Mouse (Mus musculus): ENCODE measurements around the gene Rfx7. TPM values are rescaled to one million over a fixed set of nuclear protein-coding genes. Genes with fewer than 3 reads are reported as not detected.

Rfx7 gene
- total RNA-seq (2014; rRNA removed; ENCODE audit: low replicate concordance) (14.5 and 18.9 TPM in 2 replicates), polyA plus RNA-seq (2015; fragmentation: Nextera tagmentation; extraction: Ambion mirVana) (2.6 and 3.1 TPM in 2 replicates)

GRCm38 (mm10) chr9:72531996-72532380 is at the start of gene Rfx7:
TSS of gene Rfx7 (plus strand) at chr9:72532240.
- no peaks in the 10 kb centered on the region for H3K27me3 ChIP-seq (ENCODE audit: control insufficient read depth, insufficient read depth, low read length)
- peak; percentile 88 for ATAC-seq (ENCODE audit: insufficient read depth, low read depth)
- no peaks in the 10 kb centered on the region for H3K36me3 ChIP-seq (replicated peaks; ENCODE audit: control insufficient read depth, insufficient read depth, low read length)
- H3K9ac ChIP-seq (replicated peaks; ENCODE audit: low read depth, low read length), result peak within 1 kb of the TSS; percentile 95
- peak within 1 kb of the TSS; percentile 84 for H3K4me3 ChIP-seq (ENCODE audit: low read depth, low read length)
- under 1% methylated on average over 45 of the region's 63 CpGs for WGBS
- H3K9me3 ChIP-seq (replicated peaks; ENCODE audit: control insufficient read depth, low read length), result no peaks in the 10 kb centered on the region
- peak; percentile 77 for DNase-seq (ENCODE audit: low spot score)
- peak within 1 kb of the TSS; percentile 97 for H3K27ac ChIP-seq (ENCODE audit: low read depth)
- TF ChIP-seq EP300 (IDR thresholded peaks at IDR 0.05; ENCODE audit: low read depth) (no peak), CTCF (IDR thresholded peaks at IDR 0.05; ENCODE audit: low read depth) (no peak)
- peak within 1 kb of the TSS; percentile 88 for H3K4me2 ChIP-seq (ENCODE audit: low read depth, low read length)
- peaks cover 11% of the 10 kb centered on the region; the same call in 1 of the 2 replicates for H3K4me1 ChIP-seq (ENCODE audit: control insufficient read depth, insufficient read depth)

- H3K9me3 ChIP-seq (replicated peaks; ENCODE audit: control insufficient read depth, low read length), result no peaks in the 10 kb centered on the region
- peaks cover 6% of the 10 kb centered on the region; the same call in 1 of the 2 replicates for H3K4me1 ChIP-seq (ENCODE audit: control insufficient read depth, insufficient read depth)
- TF ChIP-seq CTCF (IDR thresholded peaks at IDR 0.05; ENCODE audit: low read depth) (no peak), EP300 (IDR thresholded peaks at IDR 0.05; ENCODE audit: low read depth) (no peak)
- ATAC-seq (ENCODE audit: insufficient read depth, low read depth), result no peak
- no peak overlapping the region for H3K4me2 ChIP-seq (ENCODE audit: low read depth, low read length)
- H3K27me3 ChIP-seq (ENCODE audit: control insufficient read depth, insufficient read depth, low read length), result no peaks in the 10 kb centered on the region
- no peak overlapping the region for H3K27ac ChIP-seq (ENCODE audit: low read depth)
- no peak overlapping the region for H3K4me3 ChIP-seq (ENCODE audit: low read depth, low read length)
- H3K9ac ChIP-seq (replicated peaks; ENCODE audit: low read depth, low read length), result no peak overlapping the region
- no peak for DNase-seq (ENCODE audit: low spot score)
- peaks cover 2% of the 10 kb centered on the region; the same call in 1 of the 2 replicates for H3K36me3 ChIP-seq (replicated peaks; ENCODE audit: control insufficient read depth, insufficient read depth, low read length)
Observed at GRCm38 (mm10) chr9:72488523-72488922, 43.5 kb upstream of the Rfx7 start.

GRCm38 (mm10) chr9:72489131-72489530 is 42.9 kb upstream of the Rfx7 start:
- 87% methylated on average over 5 of the region's 5 CpGs for whole genome bisulfite sequencing
- H3K36me3 ChIP-seq (replicated peaks; ENCODE audit: control insufficient read depth, insufficient read depth, low read length), result no peaks in the 10 kb centered on the region; the same call in 1 of the 2 replicates
- ATAC-seq (ENCODE audit: insufficient read depth, low read depth) (no peak), DNase-seq (ENCODE audit: low spot score) (no peak)
- H3K4me1 ChIP-seq (ENCODE audit: control insufficient read depth, insufficient read depth), result peaks cover 6% of the 10 kb centered on the region; the same call in 1 of the 2 replicates
- H3K9ac ChIP-seq (replicated peaks; ENCODE audit: low read depth, low read length), result no peak overlapping the region
- no peak overlapping the region for H3K4me2 ChIP-seq (ENCODE audit: low read depth, low read length)
- no peak for TF ChIP-seq EP300 (IDR thresholded peaks at IDR 0.05; ENCODE audit: low read depth)
- no peak for TF ChIP-seq CTCF (IDR thresholded peaks at IDR 0.05; ENCODE audit: low read depth)
- H3K27me3 ChIP-seq (ENCODE audit: control insufficient read depth, insufficient read depth, low read length), result no peaks in the 10 kb centered on the region
- H3K4me3 ChIP-seq (ENCODE audit: low read depth, low read length), result no peak overlapping the region
- H3K9me3 ChIP-seq (replicated peaks; ENCODE audit: control insufficient read depth, low read length), result no peaks in the 10 kb centered on the region
- no peak overlapping the region for H3K27ac ChIP-seq (ENCODE audit: low read depth)

- DNase-seq (ENCODE audit: low spot score) (peak; percentile 82), ATAC-seq (ENCODE audit: insufficient read depth, low read depth) (peak; percentile 98)
- Histone ChIP-seq H3K4me2 (ENCODE audit: low read depth, low read length) (peak overlapping the region; percentile 76), H3K4me1 (ENCODE audit: control insufficient read depth, insufficient read depth) (peaks cover 6% of the 10 kb centered on the region; the same call in 1 of the 2 replicates), H3K36me3 (replicated peaks; ENCODE audit: control insufficient read depth, insufficient read depth, low read length) (no peaks in the 10 kb centered on the region), H3K4me3 (ENCODE audit: low read depth, low read length) (peak overlapping the region; percentile 77), H3K9ac (replicated peaks; ENCODE audit: low read depth, low read length) (peak overlapping the region; percentile 61), H3K27me3 (ENCODE audit: control insufficient read depth, insufficient read depth, low read length) (no peaks in the 10 kb centered on the region), H3K27ac (ENCODE audit: low read depth) (peak overlapping the region; percentile 85), H3K9me3 (replicated peaks; ENCODE audit: control insufficient read depth, low read length) (no peaks in the 10 kb centered on the region)
- under 1% methylated on average over 32 of the region's 32 CpGs for WGBS
- TF ChIP-seq CTCF (IDR thresholded peaks at IDR 0.05; ENCODE audit: low read depth), result no peak
- TF ChIP-seq EP300 (IDR thresholded peaks at IDR 0.05; ENCODE audit: low read depth), result peak; percentile 47; the same call in 1 of the 2 replicates
Observed at GRCm38 (mm10) chr9:72491559-72492193, 40.4 kb upstream of the Rfx7 start.

- Histone ChIP-seq H3K4me2 (ENCODE audit: low read depth, low read length) (peak within 1 kb of the TSS; percentile 76), H3K27me3 (ENCODE audit: control insufficient read depth, insufficient read depth, low read length) (no peaks in the 10 kb centered on the region), H3K36me3 (replicated peaks; ENCODE audit: control insufficient read depth, insufficient read depth, low read length) (no peaks in the 10 kb centered on the region), H3K4me1 (ENCODE audit: control insufficient read depth, insufficient read depth) (peaks cover 6% of the 10 kb centered on the region; the same call in 1 of the 2 replicates), H3K4me3 (ENCODE audit: low read depth, low read length) (peak within 1 kb of the TSS; percentile 77), H3K9ac (replicated peaks; ENCODE audit: low read depth, low read length) (peak within 1 kb of the TSS; percentile 61), H3K9me3 (replicated peaks; ENCODE audit: control insufficient read depth, low read length) (no peaks in the 10 kb centered on the region), H3K27ac (ENCODE audit: low read depth) (peak within 1 kb of the TSS; percentile 85)
- peak; percentile 55; the same call in 1 of the 2 replicates for ATAC-seq (ENCODE audit: insufficient read depth, low read depth)
- 5% methylated on average over 6 of the region's 6 CpGs for WGBS
- DNase-seq (ENCODE audit: low spot score), result no peak
- TF ChIP-seq CTCF (IDR thresholded peaks at IDR 0.05; ENCODE audit: low read depth), result no peak
- no peak for TF ChIP-seq EP300 (IDR thresholded peaks at IDR 0.05; ENCODE audit: low read depth)
Observed at GRCm38 (mm10) chr9:72492194-72492565, 39.9 kb upstream of the Rfx7 start, which contains the start of gene Tex9. TSS of gene Tex9 (minus strand) at chr9:72492212.
